Mouse (Mus musculus) spleen, adult 2 months (tissue): Measurements from ENCODE around the gene Tgfbr2.

Experiments
- CTCF ChIP-seq: fragments of 200-500 bp; IDR thresholded peaks from 2 replicates; pipeline ENCODE4 v1.5.1; 2011; ENCODE audit warnings: mild to moderate bottlenecking, inconsistent platforms; ENCODE audit not compliant: insufficient read depth, insufficient read length, insufficient replicate concordance; ENCODE audit errors: extremely low read depth
- POLR2A ChIP-seq: fragments of 200-500 bp; IDR thresholded peaks from 2 replicates; pipeline ENCODE4 v1.6.1; 2011; ENCODE audit warnings: low read depth, low read length, inconsistent platforms

- no peak for TF ChIP-seq POLR2A
- no peak for TF ChIP-seq CTCF
Measured at GRCm38 (mm10) chr9:116223368-116223767, 48.2 kb upstream of the Tgfbr2 start.
